Mouse (Mus musculus) left cerebral cortex, adult 18-20 months (tissue): ENCODE data around the gene Tlr9. TPM values are rescaled to one million over a fixed set of nuclear protein-coding genes. Genes with fewer than 3 reads are reported as not detected.

ENCODE experiments used
- DNase-seq, 2 experiments: peaks; one replicate each; pipeline ENCODE4 v3.0.0; 2021 to 2022; ENCODE audit warnings: low spot score in 2 of 2, mixed read lengths in 1 of 2
- total RNA-seq, 2 experiments: library from RNA; stranded (reverse); gene quantifications; 2 replicates each; pipeline ENCODE4 v1.2.3; 2021

Tlr9 gene
- total RNA-seq, 2 experiments from 2014 or later: 0.91 to 0.95 TPM

GRCm38 (mm10) chr9:106203990-106204851 lies 18.2 kb upstream of the Tlr9 start:
- no peak for DNase-seq

- DNase-seq: no peak
These were observed 16.6 kb upstream of the Tlr9 start for GRCm38 (mm10) chr9:106205713-106206290.

- no peak for DNase-seq
These were observed 15.9 kb upstream of the Tlr9 start for GRCm38 (mm10) chr9:106206515-106206914.

- no peak for DNase-seq
These were observed 14.2 kb upstream of the Tlr9 start for GRCm38 (mm10) chr9:106208181-106208580.

GRCm38 (mm10) chr9:106209954-106210353 lies 12.4 kb upstream of the Tlr9 start:
- no peak for DNase-seq

GRCm38 (mm10) chr9:106210853-106211609 lies 11.4 kb upstream of the Tlr9 start:
- DNase-seq: no peak

- peak; percentile 81 to 85 for DNase-seq
These were observed 10.5 kb upstream of the Tlr9 start for GRCm38 (mm10) chr9:106211680-106212593.

- no peak for DNase-seq
These were observed 9.8 kb upstream of the Tlr9 start for GRCm38 (mm10) chr9:106212594-106212981.

GRCm38 (mm10) chr9:106215341-106216125 lies 6.9 kb upstream of the Tlr9 start:
- DNase-seq: no peak

- DNase-seq: no peak
These were observed 5.4 kb upstream of the Tlr9 start for GRCm38 (mm10) chr9:106216971-106217370.

GRCm38 (mm10) chr9:106220894-106221523 lies 1.4 kb upstream of the Tlr9 start:
- no peak for DNase-seq

- DNase-seq: no peak
These were observed 596 bp downstream of the Tlr9 start for GRCm38 (mm10) chr9:106222994-106223393.

- DNase-seq: no peak
These were observed 3.2 kb downstream of the Tlr9 start for GRCm38 (mm10) chr9:106225469-106226150.

- DNase-seq: peak; percentile 41 to 73
These were observed 3.8 kb downstream of the Tlr9 start for GRCm38 (mm10) chr9:106226151-106226682.

GRCm38 (mm10) chr9:106227790-106228429 lies 5.5 kb downstream of the Tlr9 start:
- no peak for DNase-seq

- no peak for DNase-seq
These were observed 7.8 kb downstream of the Tlr9 start for GRCm38 (mm10) chr9:106230051-106230733.

GRCm38 (mm10) chr9:106230734-106231106 lies 8.3 kb downstream of the Tlr9 start:
- DNase-seq: no peak

GRCm38 (mm10) chr9:106231220-106231619 lies 8.8 kb downstream of the Tlr9 start:
- DNase-seq: no peak
